10 mouse cellular contexts compared by ENCODE assay signal in genomic region chr7:12992222-12992621, GRCm38 (mm10). TPM values are rescaled to one million over a fixed set of nuclear protein-coding genes. Genes with fewer than 3 reads are reported as not detected.
DNase-seq lines count a peak whose midpoint lies in the region; ATAC-seq and TF ChIP-seq lines count a peak whose summit lies in the region.
"Had no signal": no experiment of that assay in that cellular context is flagged by ENCODE, and none has a peak within 500 bp of the region (broad histone marks: within the 10 kb centered on the region; RNA-seq: fewer than 3 reads in every experiment).

No protein-coding gene starts in this region.

- TF ChIP-seq CTCF in liver, adult 2 months (IDR thresholded peaks at IDR 0.05; ENCODE audit: low read depth, low read length): no peak
- peak; percentile 69 for TF ChIP-seq CTCF in liver, postnatal 0 days (IDR thresholded peaks at IDR 0.05; ENCODE audit: low read depth)

- peaks cover 63% of the 10 kb centered on the region for H3K36me3 ChIP-seq in liver, adult 2 months (ENCODE audit: control insufficient read depth, insufficient read depth, low read length)
- no peaks in the 10 kb centered on the region for H3K36me3 ChIP-seq in liver, embryonic 11.5 days (ENCODE audit: control insufficient read depth, insufficient read depth, low read length)
- peaks cover 5% of the 10 kb centered on the region; the same call in 1 of the 2 replicates for H3K36me3 ChIP-seq in liver, postnatal 0 days (replicated peaks; ENCODE audit: insufficient read depth, low read length)

- TF ChIP-seq POLR2A in liver, adult 2 months (IDR thresholded peaks at IDR 0.05; ENCODE audit: extremely low read depth, insufficient read depth, low read length): no peak

- peaks cover 19% of the 10 kb centered on the region for H3K4me1 ChIP-seq in liver, adult 2 months (ENCODE audit: control insufficient read depth, insufficient read depth, low read length)
- peaks cover 12% of the 10 kb centered on the region for H3K4me1 ChIP-seq in liver, embryonic 11.5 days (replicated peaks; ENCODE audit: control insufficient read depth, insufficient read depth, low read length)
- peaks cover 4% of the 10 kb centered on the region for H3K4me1 ChIP-seq in liver, postnatal 0 days (ENCODE audit: insufficient read depth)

- TF ChIP-seq EP300 in liver, postnatal 0 days (IDR thresholded peaks at IDR 0.05; ENCODE audit: low read depth): no peak

- no peaks in the 10 kb centered on the region for H3K27me3 ChIP-seq in liver, adult 2 months (ENCODE audit: control insufficient read depth, insufficient read depth, low read length)
- H3K27me3 ChIP-seq in liver, embryonic 11.5 days (replicated peaks; ENCODE audit: control insufficient read depth, insufficient read depth, low read length): no peaks in the 10 kb centered on the region
- no peaks in the 10 kb centered on the region for H3K27me3 ChIP-seq in liver, postnatal 0 days (ENCODE audit: insufficient read depth, low read length)

- H3K27ac ChIP-seq in liver, adult 2 months (replicated peaks; ENCODE audit: insufficient read depth, low read depth, low read length): peak overlapping the region; percentile 56; the same call in 1 of the 2 replicates
- no peak overlapping the region for H3K27ac ChIP-seq in liver, embryonic 11.5 days (ENCODE audit: low read depth, low read length)
- no peak overlapping the region for H3K27ac ChIP-seq in liver, postnatal 0 days (ENCODE audit: low read depth)

- H3K79me2 ChIP-seq in liver, adult 2 months (ENCODE audit: control insufficient read depth, insufficient read depth, low read length): peaks cover 4% of the 10 kb centered on the region; the same call in 1 of the 2 replicates

- H3K9me3 ChIP-seq in liver, embryonic 11.5 days (ENCODE audit: control insufficient read depth, low read length): no peaks in the 10 kb centered on the region
- no peaks in the 10 kb centered on the region for H3K9me3 ChIP-seq in liver, postnatal 0 days (ENCODE audit: low read length)

- H3K4me2 ChIP-seq in liver, embryonic 11.5 days: no peak overlapping the region
- no peak overlapping the region for H3K4me2 ChIP-seq in liver, postnatal 0 days (ENCODE audit: low read depth, low read length)

- DNase-seq in adrenal gland, postnatal 10 days: peak; percentile 58
- DNase-seq in adrenal gland, adult 2 months: no peak
- DNase-seq in liver, adult 2 months (ENCODE audit: extremely low read depth, low read depth, low spot score): no peak
- no peak for DNase-seq in liver, embryonic 11.5 days (ENCODE audit: low spot score)
- peak; percentile 44 for DNase-seq in liver, postnatal 0 days
- DNase-seq in thymus, postnatal 25 days: peak; percentile 50
- no peak for DNase-seq in right cerebral cortex, postnatal 25 days
- DNase-seq in embryo, embryonic 10 days (ENCODE audit: low spot score): no peak
- DNase-seq: cerebellum, adult 8-10 months; gastrocnemius, postnatal 36 days had no signal

- H3K9ac ChIP-seq in liver, adult 2 months (ENCODE audit: low read depth, low read length): no peak overlapping the region
- no peak overlapping the region for H3K9ac ChIP-seq in liver, embryonic 11.5 days (ENCODE audit: low read depth, low read length)
- H3K9ac ChIP-seq in liver, postnatal 0 days (replicated peaks): no peak overlapping the region

- ATAC-seq in liver, embryonic 11.5 days (replicated peaks; ENCODE audit: low FRiP score): no peak
- ATAC-seq in liver, postnatal 0 days: no peak

- WGBS in liver, adult 2 months: 15% methylated on average over 3 of the region's 3 CpGs
- 4% methylated on average over 3 of the region's 3 CpGs for WGBS in liver, embryonic 11.5 days
- 3% methylated on average over 3 of the region's 3 CpGs for WGBS in liver, postnatal 0 days (ENCODE audit: insufficient replicate concordance)

- no peak overlapping the region for H3K4me3 ChIP-seq in liver, adult 2 months (ENCODE audit: insufficient read depth, low read depth, low read length)
- no peak overlapping the region for H3K4me3 ChIP-seq in liver, embryonic 11.5 days (ENCODE audit: low read depth, low read length)
- H3K4me3 ChIP-seq in liver, postnatal 0 days (ENCODE audit: low read depth, low read length): no peak overlapping the region

RNA-seq across cellular contexts. Expression of gene Slc27a5, which starts 5.8 kb away (rescaled TPM):
- 10 to 100 TPM; 24.2 to 50.8 TPM for total RNA-seq in adrenal gland, postnatal 10 days (2021)
- total RNA-seq in adrenal gland, adult 2 months (2021): 1 to 10 TPM in 1 of 2 experiments, not detected in 1; 1.5 TPM
- 0.38 TPM in 1 of 2 replicates, not detected in the other for polyA plus RNA-seq in adrenal gland, adult 2 months (2012; rRNA removed)
- total RNA-seq in liver, adult 2 months (2014; rRNA removed): 1,289 and 1,401 TPM in 2 replicates
- polyA plus RNA-seq in liver, adult 2 months (2012; rRNA removed): 1,497 and 1,713 TPM in 2 replicates
- 0.52 and 1.1 TPM in 2 replicates for polyA plus RNA-seq in liver, embryonic 11.5 days (2014; fragmentation: Nextera tagmentation; extraction: Ambion mirVana)
- 103 and 122 TPM in 2 replicates for polyA plus RNA-seq in liver, postnatal 0 days (2015; fragmentation: Nextera tagmentation; extraction: Ambion mirVana)
- total RNA-seq: gastrocnemius, postnatal 36 days had no signal

RNA-seq across cellular contexts. Expression of gene Trim28, which starts 6.7 kb away (rescaled TPM):
- 100 to 1,000 TPM; 218 to 247 TPM for total RNA-seq in adrenal gland, postnatal 10 days (2021)
- 100 to 1,000 TPM; 212 to 228 TPM for total RNA-seq in adrenal gland, adult 2 months (2021)
- 173 and 261 TPM in 2 replicates for polyA plus RNA-seq in adrenal gland, adult 2 months (2012; rRNA removed)
- total RNA-seq in liver, adult 2 months (2014; rRNA removed): 67.7 and 69.4 TPM in 2 replicates
- 98.0 and 114 TPM in 2 replicates for polyA plus RNA-seq in liver, adult 2 months (2012; rRNA removed)
- 339 and 346 TPM in 2 replicates for polyA plus RNA-seq in liver, embryonic 11.5 days (2014; fragmentation: Nextera tagmentation; extraction: Ambion mirVana)
- 56.0 and 59.1 TPM in 2 replicates for polyA plus RNA-seq in liver, postnatal 0 days (2015; fragmentation: Nextera tagmentation; extraction: Ambion mirVana)

RNA-seq across cellular contexts. Expression of gene Zfp446, which starts 14.6 kb away (rescaled TPM):
- total RNA-seq in adrenal gland, postnatal 10 days (2021): 1 to 10 TPM; 5.4 to 5.9 TPM
- total RNA-seq in adrenal gland, adult 2 months (2021): 1 to 10 TPM; 5.2 to 7.0 TPM
- polyA plus RNA-seq in adrenal gland, adult 2 months (2012; rRNA removed): 6.8 and 8.1 TPM in 2 replicates
- total RNA-seq in liver, adult 2 months (2014; rRNA removed): 1.3 and 1.4 TPM in 2 replicates
- polyA plus RNA-seq in liver, adult 2 months (2012; rRNA removed): 1.9 and 3.6 TPM in 2 replicates
- 6.9 and 7.0 TPM in 2 replicates for polyA plus RNA-seq in liver, embryonic 11.5 days (2014; fragmentation: Nextera tagmentation; extraction: Ambion mirVana)
- polyA plus RNA-seq in liver, postnatal 0 days (2015; fragmentation: Nextera tagmentation; extraction: Ambion mirVana): 1.6 and 1.8 TPM in 2 replicates

RNA-seq across cellular contexts. Expression of gene Zbtb45, which starts 17.6 kb away (rescaled TPM):
- 10 to 100 TPM; 11.3 to 13.6 TPM for total RNA-seq in adrenal gland, postnatal 10 days (2021)
- 10 to 100 TPM; 10.7 to 15.5 TPM for total RNA-seq in adrenal gland, adult 2 months (2021)
- 53.7 and 59.9 TPM in 2 replicates for polyA plus RNA-seq in adrenal gland, adult 2 months (2012; rRNA removed)
- total RNA-seq in liver, adult 2 months (2014; rRNA removed): 0.28 and 1.2 TPM in 2 replicates
- 4.5 TPM in 2 replicates for polyA plus RNA-seq in liver, adult 2 months (2012; rRNA removed)
- polyA plus RNA-seq in liver, embryonic 11.5 days (2014; fragmentation: Nextera tagmentation; extraction: Ambion mirVana): 27.5 and 27.9 TPM in 2 replicates
- polyA plus RNA-seq in liver, postnatal 0 days (2015; fragmentation: Nextera tagmentation; extraction: Ambion mirVana): 5.6 and 7.2 TPM in 2 replicates

RNA-seq across cellular contexts. Expression of gene Zfp324, which starts 26.6 kb away (rescaled TPM):
- 10 to 100 TPM in 1 of 2 experiments, 1 to 10 TPM in 1; 7.3 to 10.6 TPM for total RNA-seq in adrenal gland, postnatal 10 days (2021)
- 10 to 100 TPM; 10.0 to 11.1 TPM for total RNA-seq in adrenal gland, adult 2 months (2021)
- polyA plus RNA-seq in adrenal gland, adult 2 months (2012; rRNA removed): 9.4 and 9.7 TPM in 2 replicates
- total RNA-seq in liver, adult 2 months (2014; rRNA removed): 3.9 and 4.1 TPM in 2 replicates
- polyA plus RNA-seq in liver, adult 2 months (2012; rRNA removed): 3.4 and 5.2 TPM in 2 replicates
- polyA plus RNA-seq in liver, embryonic 11.5 days (2014; fragmentation: Nextera tagmentation; extraction: Ambion mirVana): 6.6 and 7.7 TPM in 2 replicates
- polyA plus RNA-seq in liver, postnatal 0 days (2015; fragmentation: Nextera tagmentation; extraction: Ambion mirVana): 1.5 and 1.9 TPM in 2 replicates

Comparison
In these comparisons a context has a peak if more than half of its experiments do, and no peak if none do; other contexts are left out.
1. DNase-seq: peak in adrenal gland, postnatal 10 days (single experiment), liver, postnatal 0 days (single experiment) and thymus, postnatal 25 days (single experiment); none in adrenal gland, adult 2 months (single experiment), liver, adult 2 months (single experiment), liver, embryonic 11.5 days (single experiment), right cerebral cortex, postnatal 25 days (single experiment) and embryo, embryonic 10 days (single experiment).
2. RNA of gene Slc27a5, which starts 5.8 kb away (polyA plus RNA-seq): 1,497 to 1,713 TPM in liver, adult 2 months and 103 to 122 TPM in liver, postnatal 0 days; 0.52 to 1.1 TPM in liver, embryonic 11.5 days and 0.38 TPM in adrenal gland, adult 2 months; every median in the first group is over 10 times any median in the second.